Mouse (Mus musculus): ENCODE results near the gene Shc4. TPM values are rescaled to one million over a fixed set of nuclear protein-coding genes. Genes with fewer than 3 reads are reported as not detected.
A peak's percentile ranks its signal among the peaks of the same experiment; 100 is the strongest.

The Shc4 gene
- polyA plus RNA-seq, 1 experiment from 2014 or later = 1.1 TPM

DNA sequence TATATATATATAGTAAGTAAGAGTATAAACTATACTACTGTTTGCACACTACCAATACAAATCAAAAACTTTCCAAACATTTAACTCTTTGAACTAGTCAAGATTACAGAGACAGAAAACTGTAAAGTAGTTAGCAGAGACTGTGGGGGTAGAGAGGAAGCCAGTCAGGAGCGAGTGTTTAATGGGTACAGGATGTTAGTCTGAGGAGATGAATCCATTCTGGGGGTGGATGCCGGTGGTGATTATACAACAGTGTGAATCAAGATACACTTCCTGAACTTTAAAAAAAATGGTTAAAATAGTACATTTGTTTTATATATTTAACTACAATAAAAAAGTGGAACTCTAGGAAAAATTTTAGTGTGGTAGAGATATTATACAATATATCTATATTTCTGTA lies 31.9 kb downstream of the Shc4 start:
- H3K4me3 ChIP-seq (ENCODE audit: low read depth, low read length) = no peak overlapping the region
- H3K9me3 ChIP-seq (ENCODE audit: low read depth, low read length) = no peaks in the 10 kb centered on the region
- H3K36me3 ChIP-seq (ENCODE audit: insufficient read depth) = no peaks in the 10 kb centered on the region
- H3K4me2 ChIP-seq = no peak overlapping the region
- H3K9ac ChIP-seq = no peak overlapping the region
- 41% methylated on average over 2 of the region's 2 CpGs for WGBS
- no peaks in the 10 kb centered on the region for H3K27me3 ChIP-seq (ENCODE audit: insufficient read depth, low read length)
- no peak for DNase-seq
- H3K27ac ChIP-seq (ENCODE audit: low read depth) = no peak overlapping the region
- H3K4me1 ChIP-seq (ENCODE audit: insufficient read depth) = peaks cover 7% of the 10 kb centered on the region; the same call in 1 of the 2 replicates
- no peak for TF ChIP-seq CTCF (IDR thresholded peaks at IDR 0.05; ENCODE audit: low read depth)
- no peak for ATAC-seq (ENCODE audit: insufficient read depth)

GRCm38 (mm10) chr2:125685441-125686150 lies 38.4 kb downstream of the Shc4 start:
- Histone ChIP-seq H3K27ac (ENCODE audit: low read depth) (peak overlapping the region; percentile 60), H3K4me2 (0 out of 2 replicates have a peak overlapping the region, but pooled peaks have one; percentile 6), H3K27me3 (ENCODE audit: insufficient read depth, low read length) (no peaks in the 10 kb centered on the region), H3K4me3 (ENCODE audit: low read depth, low read length) (no peak overlapping the region), H3K4me1 (ENCODE audit: insufficient read depth) (peaks cover 4% of the 10 kb centered on the region; the same call in 1 of the 2 replicates), H3K9ac (no peak overlapping the region), H3K36me3 (ENCODE audit: insufficient read depth) (no peaks in the 10 kb centered on the region), H3K9me3 (ENCODE audit: low read depth, low read length) (no peaks in the 10 kb centered on the region)
- TF ChIP-seq CTCF (IDR thresholded peaks at IDR 0.05; ENCODE audit: low read depth) = no peak
- ATAC-seq (ENCODE audit: insufficient read depth) (peak; percentile 53; the same call in 1 of the 2 replicates), DNase-seq (peak; percentile 37)
- 54% methylated on average over 9 of the region's 9 CpGs for WGBS

- no peak overlapping the region for H3K4me3 ChIP-seq (ENCODE audit: low read depth, low read length)
- DNase-seq (peak; percentile 35), ATAC-seq (ENCODE audit: insufficient read depth) (peak; percentile 54; the same call in 1 of the 2 replicates)
These were observed 39.1 kb downstream of the Shc4 start for GRCm38 (mm10) chr2:125684559-125685440.

GRCm38 (mm10) chr2:125683895-125684294 lies 40.1 kb downstream of the Shc4 start:
- no peak overlapping the region for H3K4me2 ChIP-seq
- peaks cover 4% of the 10 kb centered on the region; the same call in 1 of the 2 replicates for H3K4me1 ChIP-seq (ENCODE audit: insufficient read depth)
- H3K9ac ChIP-seq = no peak overlapping the region
- DNase-seq = no peak
- no peaks in the 10 kb centered on the region for H3K9me3 ChIP-seq (ENCODE audit: low read depth, low read length)
- no peak for TF ChIP-seq CTCF (IDR thresholded peaks at IDR 0.05; ENCODE audit: low read depth)
- no peaks in the 10 kb centered on the region for H3K27me3 ChIP-seq (ENCODE audit: insufficient read depth, low read length)
- 70% methylated on average over 7 of the region's 7 CpGs for WGBS
- no peak overlapping the region for H3K4me3 ChIP-seq (ENCODE audit: low read depth, low read length)
- ATAC-seq (ENCODE audit: insufficient read depth) = no peak
- no peaks in the 10 kb centered on the region for H3K36me3 ChIP-seq (ENCODE audit: insufficient read depth)
- no peak overlapping the region for H3K27ac ChIP-seq (ENCODE audit: low read depth)

More at GRCm38 (mm10) chr2:125684559-125685440, 39.1 kb downstream of the Shc4 start:
- H3K9ac ChIP-seq = no peak overlapping the region
- WGBS = 45% methylated on average over 10 of the region's 10 CpGs
- no peaks in the 10 kb centered on the region for H3K27me3 ChIP-seq (ENCODE audit: insufficient read depth, low read length)
- no peaks in the 10 kb centered on the region for H3K9me3 ChIP-seq (ENCODE audit: low read depth, low read length)
- 0 out of 2 replicates have a peak overlapping the region, but pooled peaks have one; percentile 6 for H3K4me2 ChIP-seq
- no peaks in the 10 kb centered on the region for H3K36me3 ChIP-seq (ENCODE audit: insufficient read depth)
- peaks cover 4% of the 10 kb centered on the region; the same call in 1 of the 2 replicates for H3K4me1 ChIP-seq (ENCODE audit: insufficient read depth)
- peak overlapping the region; percentile 66 for H3K27ac ChIP-seq (ENCODE audit: low read depth)
- TF ChIP-seq CTCF (IDR thresholded peaks at IDR 0.05; ENCODE audit: low read depth) = no peak

- DNase-seq (peak; percentile 81), ATAC-seq (ENCODE audit: insufficient read depth) (peak; percentile 38)
- no peak overlapping the region for H3K4me3 ChIP-seq (ENCODE audit: low read depth, low read length)
- H3K4me2 ChIP-seq = no peak overlapping the region
- no peaks in the 10 kb centered on the region for H3K27me3 ChIP-seq (ENCODE audit: insufficient read depth, low read length)
- no peak overlapping the region for H3K27ac ChIP-seq (ENCODE audit: low read depth)
- H3K9me3 ChIP-seq (ENCODE audit: low read depth, low read length) = no peaks in the 10 kb centered on the region
- peaks cover 4% of the 10 kb centered on the region; the same call in 1 of the 2 replicates for H3K4me1 ChIP-seq (ENCODE audit: insufficient read depth)
- H3K9ac ChIP-seq = no peak overlapping the region
- TF ChIP-seq CTCF (IDR thresholded peaks at IDR 0.05; ENCODE audit: low read depth) = no peak
- WGBS = 39% methylated on average over 9 of the region's 9 CpGs
- no peaks in the 10 kb centered on the region for H3K36me3 ChIP-seq (ENCODE audit: insufficient read depth)
These were observed 42.1 kb downstream of the Shc4 start for GRCm38 (mm10) chr2:125681811-125682210.

DNA sequence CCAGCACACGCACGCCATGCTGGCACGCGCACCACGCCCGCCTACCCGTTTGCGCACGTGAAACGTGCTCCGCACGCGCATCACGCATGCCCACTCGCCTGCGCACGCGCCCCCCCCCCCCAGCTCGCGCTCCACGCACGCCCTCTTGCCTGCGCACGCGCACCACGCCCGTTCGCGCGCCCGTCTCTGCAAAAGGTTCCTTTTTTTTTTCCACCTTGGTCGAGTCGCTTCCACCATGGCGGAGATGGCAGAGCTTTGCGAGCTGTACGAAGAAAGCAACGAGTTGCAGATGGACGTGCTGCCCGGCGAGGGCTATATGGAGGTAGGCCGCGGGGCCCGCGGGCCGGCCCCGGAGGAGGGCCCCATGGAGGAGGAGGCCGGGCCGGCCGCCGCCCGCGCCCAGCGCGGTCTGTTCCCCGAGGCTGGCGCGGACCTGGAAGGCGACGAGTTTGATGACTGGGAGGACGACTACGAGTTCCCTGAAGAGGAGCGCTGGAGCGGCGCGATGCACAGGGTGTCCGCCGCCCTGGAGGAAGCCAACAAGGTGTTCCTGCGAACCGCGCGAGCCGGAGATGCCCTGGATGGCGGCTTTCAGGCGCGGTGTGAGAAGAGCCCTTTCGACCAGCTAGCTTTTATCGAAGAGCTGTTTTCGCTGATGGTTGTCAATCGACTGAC lies 50.9 kb downstream of the Shc4 start, which contains the start of gene Eid1:
Gene Eid1 (plus strand): TSS at position 139 of the 675 bp plus-strand sequence.
- H3K9me3 ChIP-seq (ENCODE audit: low read depth, low read length) = no peaks in the 10 kb centered on the region
- peak within 1 kb of the TSS; percentile 84 for H3K4me3 ChIP-seq (ENCODE audit: low read depth, low read length)
- H3K4me1 ChIP-seq (ENCODE audit: insufficient read depth) = peaks cover 4% of the 10 kb centered on the region; the same call in 1 of the 2 replicates
- ATAC-seq (ENCODE audit: insufficient read depth) (peak; percentile 92), DNase-seq (peak; percentile 89)
- H3K36me3 ChIP-seq (ENCODE audit: insufficient read depth) = no peaks in the 10 kb centered on the region
- peak within 1 kb of the TSS; percentile 73 for H3K4me2 ChIP-seq
- under 1% methylated on average over 76 of the region's 79 CpGs for WGBS
- H3K9ac ChIP-seq = peak within 1 kb of the TSS; percentile 87
- TF ChIP-seq CTCF (IDR thresholded peaks at IDR 0.05; ENCODE audit: low read depth) = no peak
- no peaks in the 10 kb centered on the region for H3K27me3 ChIP-seq (ENCODE audit: insufficient read depth, low read length)
- peak within 1 kb of the TSS; percentile 94 for H3K27ac ChIP-seq (ENCODE audit: low read depth)

Measured in lung, embryonic 14.5 days (tissue).